Mouse (Mus musculus) E14TG2a.4 (cell line): ENCODE results near the gene Efcab11.

ENCODE experiments used
- CTCF ChIP-seq: conservative IDR thresholded peaks from 2 replicates; pipeline ENCODE4 v1.5.1; 2014; ENCODE audit warnings: low read length
- POU5F1 ChIP-seq: IDR thresholded peaks from 2 replicates; pipeline ENCODE4 v1.6.1; 2014; ENCODE audit warnings: low read length, borderline replicate concordance

GRCm38 (mm10) chr12:99671162-99671865, 212.9 kb downstream of the Efcab11 start:
- TF ChIP-seq CTCF, result no peak
- TF ChIP-seq POU5F1, result no peak
